Mouse (Mus musculus): ENCODE results near the gene Gpr12. TPM values are rescaled to one million over a fixed set of nuclear protein-coding genes. Genes with fewer than 3 reads are reported as not detected.
"Not testable (repeated sequence)": the region's sequence is repeated elsewhere in the genome, so short reads cannot be mapped to it uniquely, and the experiment has no call there.

Gpr12 gene
- polyA plus RNA-seq, 1 experiment = 12.7 TPM

DNA sequence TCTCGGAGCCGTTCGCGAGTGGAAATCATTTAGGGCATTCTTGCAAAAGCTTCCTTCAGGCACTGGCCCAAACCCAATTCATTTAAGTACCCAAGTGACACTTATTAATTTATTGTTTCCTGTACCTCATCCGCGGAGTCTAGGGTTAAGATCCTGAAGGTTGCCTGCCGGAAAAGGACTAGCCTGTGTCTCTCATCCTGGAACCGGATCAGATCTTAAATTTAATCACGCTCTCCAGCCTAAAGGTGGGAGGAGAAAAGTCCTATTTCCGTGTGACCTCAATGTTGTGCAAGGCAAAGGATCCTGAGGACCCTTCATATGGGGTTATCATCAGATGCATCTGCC lies 240 bp upstream of the Gpr12 start:
- Histone ChIP-seq H3K4me3 (replicated peaks; ENCODE audit: insufficient read depth, low read depth, low read length) (peak overlapping the region; percentile 37), H3K27me3 (ENCODE audit: control insufficient read depth, insufficient read depth, low read length) (no peaks in the 10 kb centered on the region; the same call in 1 of the 2 replicates), H3K4me1 (ENCODE audit: control insufficient read depth, insufficient read depth, low read length) (no peaks in the 10 kb centered on the region), H3K27ac (ENCODE audit: insufficient read depth, low read length) (no peak overlapping the region)
- WGBS = 6% methylated on average over 10 of the region's 10 CpGs
- TF ChIP-seq POLR2A (IDR thresholded peaks at IDR 0.05; ENCODE audit: borderline replicate concordance, insufficient read depth, low read length) (no peak), CTCF (IDR thresholded peaks at IDR 0.05; ENCODE audit: borderline replicate concordance, insufficient read depth, low read depth, low read length) (no peak)
- DNase-seq = peak in 1 of 2 experiments; percentile 10

DNA sequence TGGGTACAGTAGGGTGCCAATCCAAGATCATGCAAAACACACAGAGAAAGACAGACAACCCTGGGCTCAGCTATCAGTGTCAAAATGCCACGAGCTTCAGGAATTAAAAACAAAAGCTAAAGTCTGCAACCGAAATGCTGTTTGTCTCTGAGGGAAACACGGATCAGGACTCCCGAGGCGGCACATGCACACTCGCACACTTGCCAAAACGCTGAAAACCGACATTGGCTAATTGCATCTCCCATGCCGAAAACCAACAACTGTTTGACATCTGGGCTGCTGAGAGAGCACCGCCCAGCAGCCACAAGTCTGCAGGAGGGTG lies 922 bp downstream of the Gpr12 start:
- Histone ChIP-seq H3K4me3 (replicated peaks; ENCODE audit: insufficient read depth, low read depth, low read length) (peak overlapping the region; percentile 43), H3K27me3 (ENCODE audit: control insufficient read depth, insufficient read depth, low read length) (no peaks in the 10 kb centered on the region; the same call in 1 of the 2 replicates), H3K4me1 (ENCODE audit: control insufficient read depth, insufficient read depth, low read length) (no peaks in the 10 kb centered on the region), H3K27ac (ENCODE audit: insufficient read depth, low read length) (no peak overlapping the region)
- under 1% methylated on average over 10 of the region's 10 CpGs for WGBS
- TF ChIP-seq POLR2A (IDR thresholded peaks at IDR 0.05; ENCODE audit: borderline replicate concordance, insufficient read depth, low read length) (no peak), CTCF (IDR thresholded peaks at IDR 0.05; ENCODE audit: borderline replicate concordance, insufficient read depth, low read depth, low read length) (no peak)
- DNase-seq = no peak

GRCm38 (mm10) chr5:146576668-146577067 lies 8.4 kb downstream of the Gpr12 start:
- 85% methylated on average over 3 of the region's 3 CpGs for WGBS
- no peak overlapping the region for H3K27ac ChIP-seq (ENCODE audit: insufficient read depth, low read length)
- DNase-seq = no peak
- H3K4me3 ChIP-seq (replicated peaks; ENCODE audit: insufficient read depth, low read depth, low read length) = no peak overlapping the region
- H3K27me3 ChIP-seq (ENCODE audit: control insufficient read depth, insufficient read depth, low read length) = no peaks in the 10 kb centered on the region; the same call in 1 of the 2 replicates
- TF ChIP-seq CTCF (IDR thresholded peaks at IDR 0.05; ENCODE audit: borderline replicate concordance, insufficient read depth, low read depth, low read length) (no peak), POLR2A (IDR thresholded peaks at IDR 0.05; ENCODE audit: borderline replicate concordance, insufficient read depth, low read length) (no peak)
- no peaks in the 10 kb centered on the region for H3K4me1 ChIP-seq (ENCODE audit: control insufficient read depth, insufficient read depth, low read length)

DNA sequence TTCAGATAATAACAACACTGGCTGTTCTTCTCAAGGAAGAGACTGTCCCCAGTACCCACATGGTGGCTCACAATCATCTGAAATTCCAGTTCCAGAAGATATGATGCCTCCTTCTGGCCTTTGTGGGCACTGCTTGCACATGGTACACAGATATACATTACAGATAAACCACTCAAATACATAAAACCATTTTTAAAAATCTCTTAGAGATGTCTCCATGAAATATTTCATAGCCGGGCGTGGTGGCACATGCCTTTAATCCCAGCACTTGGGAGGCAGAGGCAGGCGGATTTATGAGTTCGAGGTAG lies 12.3 kb downstream of the Gpr12 start:
- H3K4me3 ChIP-seq (replicated peaks; ENCODE audit: insufficient read depth, low read depth, low read length); H3K4me1 ChIP-seq (ENCODE audit: control insufficient read depth, insufficient read depth, low read length); DNase-seq; H3K27me3 ChIP-seq (ENCODE audit: control insufficient read depth, insufficient read depth, low read length); H3K27ac ChIP-seq (ENCODE audit: insufficient read depth, low read length): not testable (repeated sequence)
- 96% methylated on average over 4 of the region's 4 CpGs for WGBS

- H3K27me3 ChIP-seq (ENCODE audit: control insufficient read depth, insufficient read depth, low read length); H3K27ac ChIP-seq (ENCODE audit: insufficient read depth, low read length); H3K4me3 ChIP-seq (replicated peaks; ENCODE audit: insufficient read depth, low read depth, low read length); H3K4me1 ChIP-seq (ENCODE audit: control insufficient read depth, insufficient read depth, low read length): not testable (repeated sequence)
- peak; percentile 22 to 38 for DNase-seq
- WGBS = 5% methylated on average over 6 of the region's 6 CpGs
Measured at GRCm38 (mm10) chr5:146571830-146572734, 13.0 kb downstream of the Gpr12 start.

DNA sequence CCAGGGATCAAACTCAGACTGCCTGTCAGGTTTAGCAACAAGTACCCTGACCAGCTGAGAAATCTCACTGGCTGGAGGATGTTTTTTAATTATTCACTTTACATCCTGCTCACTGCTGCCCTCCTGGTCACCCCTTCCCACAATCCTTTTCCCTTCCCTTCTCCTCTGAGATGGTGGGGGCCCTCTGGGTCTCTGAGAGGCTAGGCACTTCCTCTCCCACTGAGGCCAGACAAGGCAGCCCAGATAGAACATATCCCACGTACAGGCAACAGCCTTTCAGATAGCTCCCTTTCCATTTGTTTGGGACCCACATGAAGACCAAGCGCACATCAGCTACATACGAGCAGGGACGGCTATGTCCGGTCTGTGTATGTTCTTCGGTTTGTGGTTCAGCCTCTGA lies 14.9 kb downstream of the Gpr12 start:
- DNase-seq = not testable (repeated sequence)
- 91% methylated on average over 6 of the region's 6 CpGs for WGBS

DNA sequence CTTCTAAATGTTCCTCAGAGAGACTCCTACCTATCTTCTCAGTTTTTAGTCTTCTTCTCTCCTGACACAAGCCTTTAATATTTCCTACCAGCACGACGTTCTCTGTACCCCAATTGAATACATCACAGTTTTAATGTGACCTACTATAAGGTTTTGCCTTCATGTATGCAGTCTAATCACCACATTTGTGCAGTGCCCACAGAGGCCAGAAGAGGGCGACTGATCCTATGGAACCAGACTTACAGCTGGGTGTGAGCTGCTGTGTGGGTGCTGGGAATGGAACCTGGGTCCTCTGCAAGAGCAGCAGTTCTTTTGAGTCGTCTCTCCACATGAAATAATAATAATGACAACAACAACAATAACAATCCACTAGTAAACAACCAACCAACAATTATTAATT lies 18.0 kb downstream of the Gpr12 start:
- Histone ChIP-seq H3K4me1 (ENCODE audit: control insufficient read depth, insufficient read depth, low read length) (no peaks in the 10 kb centered on the region), H3K27ac (ENCODE audit: insufficient read depth, low read length) (no peak overlapping the region), H3K27me3 (ENCODE audit: control insufficient read depth, insufficient read depth, low read length) (no peaks in the 10 kb centered on the region), H3K4me3 (replicated peaks; ENCODE audit: insufficient read depth, low read depth, low read length) (no peak overlapping the region)
- DNase-seq = no peak
- TF ChIP-seq CTCF (IDR thresholded peaks at IDR 0.05; ENCODE audit: borderline replicate concordance, insufficient read depth, low read depth, low read length) = no peak
- no peak for TF ChIP-seq POLR2A (IDR thresholded peaks at IDR 0.05; ENCODE audit: borderline replicate concordance, insufficient read depth, low read length)
- WGBS = 65% methylated on average over 4 of the region's 4 CpGs

More for the DNA sequence above, 14.9 kb downstream of the Gpr12 start:
- H3K27ac ChIP-seq (ENCODE audit: insufficient read depth, low read length); H3K4me1 ChIP-seq (ENCODE audit: control insufficient read depth, insufficient read depth, low read length); H3K27me3 ChIP-seq (ENCODE audit: control insufficient read depth, insufficient read depth, low read length); H3K4me3 ChIP-seq (replicated peaks; ENCODE audit: insufficient read depth, low read depth, low read length): not testable (repeated sequence)

DNA sequence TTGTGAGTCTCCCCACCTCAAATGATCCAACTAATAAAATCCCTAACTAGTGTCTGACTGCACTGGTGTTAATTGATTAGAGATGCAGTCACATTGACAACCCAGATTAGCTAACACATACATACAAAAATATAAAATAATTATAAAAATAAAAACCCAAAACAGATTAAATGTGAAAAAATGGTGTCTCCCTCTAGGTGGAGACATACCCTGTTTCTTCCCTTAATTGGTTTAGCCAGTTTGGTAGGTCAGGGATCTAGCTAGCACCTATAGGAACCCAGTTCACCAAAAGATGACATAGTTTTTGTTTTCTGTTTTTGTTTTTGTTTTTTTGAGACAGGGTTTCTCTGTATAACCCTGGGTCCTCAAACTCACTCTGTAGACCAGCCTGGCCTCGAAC lies 20.8 kb downstream of the Gpr12 start:
- Histone ChIP-seq H3K27ac (ENCODE audit: insufficient read depth, low read length) (no peak overlapping the region), H3K4me3 (replicated peaks; ENCODE audit: insufficient read depth, low read depth, low read length) (no peak overlapping the region), H3K27me3 (ENCODE audit: control insufficient read depth, insufficient read depth, low read length) (no peaks in the 10 kb centered on the region), H3K4me1 (ENCODE audit: control insufficient read depth, insufficient read depth, low read length) (no peaks in the 10 kb centered on the region)
- no peak for TF ChIP-seq CTCF (IDR thresholded peaks at IDR 0.05; ENCODE audit: borderline replicate concordance, insufficient read depth, low read depth, low read length)
- TF ChIP-seq POLR2A (IDR thresholded peaks at IDR 0.05; ENCODE audit: borderline replicate concordance, insufficient read depth, low read length) = no peak
- WGBS = 79% methylated on average over 1 of the region's 1 CpGs
- no peak for DNase-seq

DNA sequence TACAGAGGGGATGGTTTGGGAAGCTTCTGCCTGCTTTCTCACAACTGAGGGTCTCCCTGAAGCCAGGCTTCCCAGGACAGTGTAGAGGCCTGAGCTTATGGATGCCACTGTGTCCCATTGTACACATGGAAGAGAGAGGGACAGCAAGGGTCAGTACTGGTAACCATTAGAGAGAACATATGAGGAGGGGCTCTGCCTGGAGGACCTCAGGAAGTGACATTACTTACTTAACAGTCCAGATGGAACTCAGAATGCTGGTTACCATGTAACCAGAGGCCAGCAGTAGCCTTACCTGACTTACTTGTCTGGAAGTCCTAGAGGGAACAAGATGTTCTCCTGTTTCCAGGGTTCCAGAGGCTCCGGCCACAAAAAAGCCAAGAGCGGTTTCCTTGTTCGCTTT lies 29.2 kb downstream of the Gpr12 start, which contains the start of gene Gm3415:
Gene Gm3415 (plus strand): TSS at position 301 of the 400 bp plus-strand sequence.
- not testable (repeated sequence) for DNase-seq; H3K4me3 ChIP-seq (replicated peaks; ENCODE audit: insufficient read depth, low read depth, low read length); H3K27ac ChIP-seq (ENCODE audit: insufficient read depth, low read length); H3K27me3 ChIP-seq (ENCODE audit: control insufficient read depth, insufficient read depth, low read length); H3K4me1 ChIP-seq (ENCODE audit: control insufficient read depth, insufficient read depth, low read length)
- no CpG with 5 or more reads among the region's 3 CpGs for WGBS

- not testable (repeated sequence) for H3K27ac ChIP-seq (ENCODE audit: insufficient read depth, low read length); DNase-seq; H3K27me3 ChIP-seq (ENCODE audit: control insufficient read depth, insufficient read depth, low read length); H3K4me3 ChIP-seq (replicated peaks; ENCODE audit: insufficient read depth, low read depth, low read length); H3K4me1 ChIP-seq (ENCODE audit: control insufficient read depth, insufficient read depth, low read length)
- WGBS = 100% methylated on average over 2 of the region's 3 CpGs
Measured at GRCm38 (mm10) chr5:146537347-146537746, 47.7 kb downstream of the Gpr12 start, which contains the start of gene Gm3409. Gene Gm3409 (plus strand): TSS chr5:146537647.
